Mouse (Mus musculus): Measurements from ENCODE around the gene Gm20696.

DNA sequence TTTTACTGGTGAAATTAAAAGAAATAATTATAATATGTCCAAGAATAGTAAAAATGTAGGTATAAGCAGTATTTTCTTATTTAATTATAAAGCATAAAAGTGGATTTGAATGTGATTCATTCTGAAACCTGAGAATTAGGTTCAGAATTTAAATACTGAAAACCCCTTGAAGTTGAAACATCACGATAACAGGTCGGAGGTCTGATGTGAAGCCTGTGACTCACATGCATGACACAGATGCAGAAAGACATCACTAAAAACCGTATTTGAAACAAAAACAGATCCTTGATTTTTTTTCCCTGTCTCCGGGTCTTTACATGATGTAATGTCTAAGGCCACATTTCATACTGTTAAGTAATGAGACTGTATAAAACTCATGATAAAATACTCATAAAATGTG is 325.7 kb downstream of the Gm20696 start:
- TF ChIP-seq POLR2A (IDR thresholded peaks at IDR 0.05; ENCODE audit: borderline replicate concordance, extremely low read depth, insufficient read depth, insufficient read length, poor library complexity, severe bottlenecking) (no peak), CTCF (IDR thresholded peaks at IDR 0.05; ENCODE audit: borderline replicate concordance, extremely low read depth, insufficient read depth, insufficient read length) (no peak)

All from brain, embryonic 14.5 days (tissue).